Mouse (Mus musculus) liver, embryonic 13.5 days (tissue): ENCODE measurements around the gene Me1. TPM values are rescaled to one million over a fixed set of nuclear protein-coding genes. Genes with fewer than 3 reads are reported as not detected.

Experiments used
- ATAC-seq: fragments of 200-750 bp; cut with Nextera tagmentation; 2 replicates; pipeline ENCODE4 v1.8.0; 2017; ENCODE audit warnings: low read depth, mild to moderate bottlenecking, moderate number of reproducible peaks, moderate library complexity
- DNase-seq: peaks from one replicate; pipeline ENCODE4 v3.0.0; 2022
- H3K27ac ChIP-seq: fragments of 300-500 bp; sonication (generic); 2 replicates; pipeline ENCODE4 v1.5.1; 2015; ENCODE audit warnings: moderate library complexity, mild to moderate bottlenecking, inconsistent platforms
- H3K27me3 ChIP-seq: fragments of 300-500 bp; sonication (generic); 2 replicates; pipeline ENCODE4 v1.6.1; 2015; ENCODE audit warnings: mild to moderate bottlenecking, inconsistent platforms
- H3K36me3 ChIP-seq: fragments of 300-500 bp; sonication (generic); 2 replicates; pipeline ENCODE4 v1.6.1; 2015; ENCODE audit warnings: mild to moderate bottlenecking, inconsistent platforms
- H3K4me1 ChIP-seq: fragments of 300-500 bp; sonication (generic); replicated peaks from 2 replicates; pipeline ENCODE4 v1.6.1; 2015; ENCODE audit warnings: inconsistent platforms
- H3K4me2 ChIP-seq: fragments of 300-500 bp; sonication (generic); 2 replicates; pipeline ENCODE4 v1.6.1; 2015; ENCODE audit warnings: inconsistent platforms, mild to moderate bottlenecking, moderate library complexity
- H3K4me3 ChIP-seq: fragments of 300-500 bp; sonication (generic); replicated peaks from 2 replicates; pipeline ENCODE4 v1.5.1; 2015; ENCODE audit warnings: mild to moderate bottlenecking, inconsistent platforms
- H3K9ac ChIP-seq: fragments of 300-500 bp; sonication (generic); 2 replicates; pipeline ENCODE4 v1.6.1; 2015; ENCODE audit warnings: mild to moderate bottlenecking, inconsistent platforms
- H3K9me3 ChIP-seq: fragments of 300-500 bp; sonication (generic); replicated peaks from 2 replicates; pipeline ENCODE4 v1.6.1; 2016; ENCODE audit warnings: inconsistent platforms
- WGBS: fragments of 180-500 bp; shearing (Covaris S2); methylation state at CpG from one replicate; pipeline ENCODE4 v1.1.7; 2015; ENCODE audit not compliant: insufficient replicate concordance; 5-methylcytosine and 5-hydroxymethylcytosine counted together
- polyA plus RNA-seq: library from polyadenylated mRNA; unstranded; fragments of >200 nt; fragmentation: Nextera tagmentation; extraction: Ambion mirVana; gene quantifications from 2 replicates; pipeline ENCODE4 v1.2.1, GENCODE M21; 2015

Me1 gene
- polyA plus RNA-seq, 1 experiment from 2014 or later, result 4.3 TPM

DNA sequence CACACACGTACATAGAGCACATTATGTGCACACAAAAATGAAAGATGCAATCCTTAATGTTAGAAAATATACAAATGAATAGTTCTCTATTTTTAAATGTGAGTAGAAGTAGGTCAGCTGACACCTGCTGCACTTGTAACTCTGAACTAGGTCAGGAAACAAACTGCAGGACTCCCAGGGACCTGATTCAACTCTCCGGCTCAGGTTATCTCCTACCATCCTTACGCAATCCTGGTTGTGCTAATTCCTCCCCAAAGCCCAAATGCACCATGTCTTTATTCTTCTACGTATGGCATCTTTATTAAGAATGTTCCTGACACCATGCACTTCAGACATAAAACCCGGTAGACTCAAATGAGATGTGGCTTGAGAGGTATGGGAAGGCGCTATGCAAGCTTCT lies 15.3 kb downstream of the Me1 start:
- Histone ChIP-seq H3K4me1 (no peaks in the 10 kb centered on the region), H3K27ac (no peak overlapping the region), H3K27me3 (no peaks in the 10 kb centered on the region), H3K4me2 (no peak overlapping the region), H3K4me3 (no peak overlapping the region), H3K9me3 (no peaks in the 10 kb centered on the region), H3K36me3 (no peaks in the 10 kb centered on the region), H3K9ac (no peak overlapping the region)
- ATAC-seq, result no peak
- WGBS, result 73% methylated on average over 6 of the region's 6 CpGs
- DNase-seq, result no peak

DNA sequence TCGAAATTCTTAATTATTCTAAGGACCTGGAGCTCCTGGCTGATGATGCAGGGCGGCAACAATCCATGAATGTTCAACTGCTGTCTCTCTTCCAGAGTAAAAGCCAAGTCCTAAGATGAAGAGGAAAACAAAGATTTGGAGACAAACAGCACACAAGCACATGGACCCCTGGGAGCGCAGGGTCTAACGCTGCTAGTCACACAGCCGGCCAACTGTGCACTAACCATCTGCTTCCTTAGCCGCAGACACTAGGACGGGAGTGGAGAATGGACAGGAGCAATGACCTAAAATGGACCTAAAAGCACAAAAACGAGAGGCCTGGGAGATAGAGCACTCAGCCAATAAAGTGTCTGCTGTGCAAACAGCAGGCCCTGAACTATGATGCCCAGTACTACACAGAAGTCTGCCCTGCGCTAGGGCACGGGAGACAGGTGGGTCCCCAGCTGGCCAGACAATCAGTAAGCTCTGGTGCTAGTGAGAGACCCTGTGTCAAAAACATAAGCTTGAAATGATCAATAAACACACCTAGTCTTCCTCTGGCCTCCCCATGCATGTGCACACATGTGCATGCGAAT lies 15.8 kb downstream of the Me1 start:
- ATAC-seq (no peak), DNase-seq (no peak)
- no peak overlapping the region for H3K27ac ChIP-seq
- H3K27me3 ChIP-seq, result no peaks in the 10 kb centered on the region
- no peak overlapping the region for H3K4me3 ChIP-seq
- no peaks in the 10 kb centered on the region for H3K36me3 ChIP-seq
- H3K4me2 ChIP-seq, result no peak overlapping the region
- no peaks in the 10 kb centered on the region for H3K4me1 ChIP-seq
- no peaks in the 10 kb centered on the region for H3K9me3 ChIP-seq
- no peak overlapping the region for H3K9ac ChIP-seq
- WGBS, result 75% methylated on average over 11 of the region's 11 CpGs

DNA sequence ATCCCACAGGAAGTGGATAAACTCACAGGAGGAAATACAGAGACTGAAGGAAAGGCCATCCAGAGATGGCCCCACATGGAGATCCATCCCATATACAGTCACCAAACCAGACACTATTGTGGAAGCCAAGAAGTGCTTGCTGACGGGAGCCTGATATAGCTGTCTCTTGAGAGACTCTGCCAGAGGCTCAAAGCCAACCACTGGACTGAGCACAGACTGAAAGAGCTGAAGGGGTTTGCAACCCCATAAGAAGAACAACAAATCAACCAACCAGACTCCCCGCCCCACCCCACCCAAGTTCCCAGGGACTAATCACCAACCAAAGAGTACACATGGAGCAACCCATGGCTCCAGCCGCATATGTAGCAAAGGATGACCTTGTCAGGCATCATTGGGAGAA lies 19.5 kb downstream of the Me1 start:
- Histone ChIP-seq H3K27me3 (no peaks in the 10 kb centered on the region), H3K9ac (no peak overlapping the region), H3K9me3 (no peaks in the 10 kb centered on the region), H3K4me1 (no peaks in the 10 kb centered on the region), H3K36me3 (no peaks in the 10 kb centered on the region), H3K4me3 (no peak overlapping the region), H3K27ac (no peak overlapping the region), H3K4me2 (no peak overlapping the region)
- no peak for DNase-seq
- no peak for ATAC-seq
- WGBS, result 76% methylated on average over 3 of the region's 3 CpGs

DNA sequence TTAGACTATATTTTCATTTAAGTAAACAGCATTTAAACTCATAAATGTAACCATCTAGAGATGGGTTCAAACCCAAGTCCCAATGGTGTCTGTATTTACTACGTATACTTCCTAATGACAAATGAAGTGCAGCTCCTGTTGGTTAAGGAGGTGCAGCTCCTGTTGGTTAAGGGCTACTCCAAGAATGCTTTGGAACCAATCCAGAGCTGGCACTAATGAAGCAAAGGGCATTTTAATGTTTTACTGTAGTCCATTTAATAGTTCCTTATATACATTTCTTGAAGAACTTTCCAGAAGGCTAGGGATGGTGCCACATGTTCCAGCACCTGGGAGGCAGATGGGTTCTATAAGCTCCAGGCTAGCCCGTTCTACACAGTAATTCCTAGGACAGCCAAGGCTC lies 20.3 kb downstream of the Me1 start:
- 74% methylated on average over 2 of the region's 2 CpGs for WGBS
- Histone ChIP-seq H3K4me2 (no peak overlapping the region), H3K9ac (no peak overlapping the region), H3K4me3 (no peak overlapping the region), H3K4me1 (no peaks in the 10 kb centered on the region), H3K36me3 (no peaks in the 10 kb centered on the region), H3K9me3 (no peaks in the 10 kb centered on the region), H3K27ac (no peak overlapping the region), H3K27me3 (no peaks in the 10 kb centered on the region)
- no peak for ATAC-seq
- no peak for DNase-seq

DNA sequence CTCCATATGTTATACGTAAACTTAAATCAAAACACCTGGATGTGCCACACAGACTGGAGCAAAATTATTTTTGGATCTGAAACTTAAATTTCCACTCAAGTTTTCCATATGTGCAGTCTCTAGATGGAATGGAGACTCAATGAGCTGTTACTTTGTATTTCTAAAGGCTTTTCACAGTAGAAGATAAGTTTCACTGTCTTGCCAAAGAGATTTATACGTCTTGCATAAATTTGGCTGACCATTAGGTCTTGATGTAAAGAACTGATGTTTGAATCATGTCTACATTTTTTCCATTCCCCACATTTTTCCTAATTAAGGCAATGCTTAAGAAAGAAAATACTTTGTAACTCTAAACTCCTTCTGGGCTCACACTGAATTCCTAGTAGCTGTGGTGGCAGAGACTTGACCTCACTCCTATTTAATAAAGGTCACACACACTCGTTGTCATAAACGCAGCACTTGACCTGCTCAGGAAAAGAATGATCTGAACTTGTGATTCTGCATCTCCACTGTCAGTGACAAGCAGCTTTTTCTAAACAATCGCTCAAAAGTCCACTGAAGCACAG lies 22.8 kb downstream of the Me1 start:
- Histone ChIP-seq H3K4me3 (no peak overlapping the region), H3K4me1 (no peaks in the 10 kb centered on the region), H3K4me2 (no peak overlapping the region), H3K27ac (no peak overlapping the region), H3K9me3 (no peaks in the 10 kb centered on the region), H3K9ac (no peak overlapping the region), H3K27me3 (no peaks in the 10 kb centered on the region), H3K36me3 (no peaks in the 10 kb centered on the region)
- WGBS, result 66% methylated on average over 5 of the region's 5 CpGs
- no peak for DNase-seq
- no peak for ATAC-seq

DNA sequence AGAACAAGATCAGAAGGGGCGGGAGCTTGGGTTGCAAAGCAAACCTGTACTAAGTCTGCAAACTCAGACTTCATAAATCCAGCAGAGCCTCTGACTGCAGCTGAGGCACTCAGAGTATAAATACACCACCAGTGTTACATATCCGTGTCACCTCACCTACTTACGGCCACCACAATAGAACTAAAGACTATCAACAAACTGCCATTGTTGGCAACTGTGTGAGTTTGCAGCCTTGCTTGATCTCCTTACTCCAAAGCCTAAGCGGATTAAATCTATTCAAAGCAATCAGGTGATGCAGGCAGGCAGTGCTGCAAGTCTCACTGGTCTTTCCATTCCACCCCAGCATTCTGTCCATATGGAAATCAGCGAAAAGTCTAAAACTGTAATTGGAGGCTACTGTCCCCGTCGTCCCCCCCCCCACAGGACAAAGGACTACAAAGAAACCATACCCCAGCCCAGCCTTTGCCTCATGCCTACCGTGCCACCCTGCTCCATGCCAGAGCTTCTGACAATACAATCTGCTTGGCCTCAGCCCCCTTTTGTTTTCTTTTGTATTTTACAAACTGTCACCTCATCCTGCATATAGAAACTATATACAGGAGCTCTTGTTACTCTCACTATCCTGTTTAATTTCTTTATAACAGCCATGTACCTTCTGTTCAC lies 27.0 kb downstream of the Me1 start:
- no peaks in the 10 kb centered on the region for H3K4me1 ChIP-seq
- no peak overlapping the region for H3K27ac ChIP-seq
- DNase-seq, result no peak
- H3K27me3 ChIP-seq, result no peaks in the 10 kb centered on the region
- H3K9me3 ChIP-seq, result no peaks in the 10 kb centered on the region
- no peak overlapping the region for H3K4me2 ChIP-seq
- no peak overlapping the region for H3K4me3 ChIP-seq
- 53% methylated on average over 8 of the region's 8 CpGs for WGBS
- H3K9ac ChIP-seq, result no peak overlapping the region
- no peaks in the 10 kb centered on the region for H3K36me3 ChIP-seq
- no peak for ATAC-seq

DNA sequence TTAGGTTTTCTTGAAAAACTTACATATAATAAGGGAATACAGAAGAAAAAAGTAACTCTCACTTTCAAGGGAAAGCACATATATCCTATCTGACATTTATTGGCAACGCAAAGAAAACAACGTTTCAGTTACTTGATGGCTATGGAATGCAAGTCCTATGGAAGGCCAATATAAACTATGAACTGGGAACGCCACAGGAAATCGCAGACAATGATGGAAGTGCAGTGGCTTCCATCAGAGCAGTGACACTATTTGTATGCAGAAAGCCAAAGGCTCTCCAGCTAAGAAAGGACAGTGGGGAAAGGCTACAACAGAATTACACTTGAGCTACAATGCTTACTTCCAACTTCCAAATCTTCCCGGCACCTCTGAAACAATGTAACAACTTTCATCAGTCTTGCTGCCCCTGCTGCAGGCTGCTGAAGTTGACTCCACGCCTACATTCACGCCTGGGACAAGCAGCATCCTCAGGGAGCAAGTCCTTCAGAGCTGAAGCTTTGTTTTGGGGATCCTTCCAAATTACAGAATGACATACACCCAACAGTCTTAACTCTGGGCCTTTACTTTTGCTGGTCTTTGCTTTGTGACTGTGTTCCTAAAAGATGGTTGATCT lies 28.5 kb downstream of the Me1 start:
- 65% methylated on average over 7 of the region's 7 CpGs for WGBS
- H3K4me1 ChIP-seq, result no peaks in the 10 kb centered on the region
- no peak overlapping the region for H3K4me3 ChIP-seq
- no peak overlapping the region for H3K4me2 ChIP-seq
- H3K27ac ChIP-seq, result no peak overlapping the region
- no peaks in the 10 kb centered on the region for H3K36me3 ChIP-seq
- DNase-seq (no peak), ATAC-seq (no peak)
- no peaks in the 10 kb centered on the region for H3K9me3 ChIP-seq
- no peak overlapping the region for H3K9ac ChIP-seq
- H3K27me3 ChIP-seq, result no peaks in the 10 kb centered on the region

DNA sequence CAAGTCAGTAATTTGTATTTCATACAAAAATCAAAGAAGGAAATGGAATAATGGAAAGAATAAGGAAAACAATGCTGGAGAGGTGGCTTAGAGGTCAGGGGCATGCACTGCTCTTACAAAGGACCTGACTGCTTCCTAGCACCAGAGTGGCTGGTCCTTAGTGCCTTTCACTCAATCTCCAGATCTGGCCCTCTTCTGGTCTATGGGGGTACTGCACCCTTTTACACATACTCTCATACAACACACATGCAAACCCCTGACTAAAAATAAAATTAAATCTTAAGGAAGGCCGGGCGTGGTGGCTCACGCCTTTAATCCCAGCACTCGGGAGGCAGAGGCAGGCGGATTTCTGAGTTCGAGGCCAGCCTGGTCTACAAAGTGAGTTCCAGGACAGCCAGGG lies 34.1 kb downstream of the Me1 start:
- ATAC-seq (no peak), DNase-seq (no peak)
- Histone ChIP-seq H3K9me3 (no peaks in the 10 kb centered on the region), H3K36me3 (no peaks in the 10 kb centered on the region), H3K4me2 (no peak overlapping the region), H3K9ac (no peak overlapping the region), H3K27me3 (no peaks in the 10 kb centered on the region), H3K4me1 (no peaks in the 10 kb centered on the region), H3K4me3 (no peak overlapping the region), H3K27ac (no peak overlapping the region)
- 67% methylated on average over 6 of the region's 6 CpGs for WGBS

DNA sequence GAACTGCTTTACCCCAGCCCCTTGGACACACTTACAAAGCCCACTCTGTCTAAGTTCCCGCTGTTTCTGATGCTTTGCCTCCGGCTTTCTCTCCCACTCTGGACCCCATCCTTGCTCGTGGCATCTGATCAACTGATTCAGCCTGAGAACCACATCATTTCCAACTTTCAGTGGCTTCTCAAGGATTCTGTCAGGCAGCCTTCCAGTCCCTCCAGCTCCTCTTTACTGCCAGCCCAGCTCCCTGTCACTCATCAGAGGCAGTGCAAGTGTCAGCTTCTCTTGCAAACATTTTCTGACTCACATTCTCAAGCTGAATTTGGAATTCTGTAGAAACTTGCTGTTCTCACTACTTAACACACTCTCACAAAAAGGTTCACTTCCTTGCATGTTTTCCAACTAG lies 34.5 kb downstream of the Me1 start:
- Histone ChIP-seq H3K36me3 (no peaks in the 10 kb centered on the region), H3K4me1 (no peaks in the 10 kb centered on the region), H3K27ac (no peak overlapping the region), H3K4me2 (no peak overlapping the region), H3K9me3 (no peaks in the 10 kb centered on the region), H3K9ac (no peak overlapping the region), H3K27me3 (no peaks in the 10 kb centered on the region), H3K4me3 (no peak overlapping the region)
- 68% methylated on average over 3 of the region's 3 CpGs for WGBS
- no peak for DNase-seq
- no peak for ATAC-seq

DNA sequence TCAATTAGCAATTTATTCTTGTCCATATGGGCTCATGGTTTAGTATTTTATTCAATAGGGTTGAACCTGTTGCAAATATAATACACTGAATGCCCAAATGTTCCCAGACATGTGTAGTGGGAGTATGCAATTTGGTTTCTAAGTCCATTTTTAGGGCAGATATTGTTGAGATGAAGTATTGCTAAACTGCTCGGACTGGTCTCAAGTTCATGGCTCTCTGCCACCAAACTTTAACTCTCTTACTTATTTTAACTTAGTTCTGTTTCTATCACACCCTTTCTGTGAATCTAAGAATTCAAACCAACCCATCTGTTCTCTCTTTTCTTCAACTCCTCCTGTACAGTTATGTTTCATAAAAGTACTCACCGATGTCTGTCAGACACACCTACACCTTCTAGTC lies 35.4 kb downstream of the Me1 start:
- DNase-seq (no peak), ATAC-seq (no peak)
- H3K27ac ChIP-seq, result no peak overlapping the region
- H3K27me3 ChIP-seq, result no peaks in the 10 kb centered on the region
- H3K36me3 ChIP-seq, result no peaks in the 10 kb centered on the region
- H3K4me2 ChIP-seq, result no peak overlapping the region
- H3K4me1 ChIP-seq, result no peaks in the 10 kb centered on the region
- no peak overlapping the region for H3K9ac ChIP-seq
- 72% methylated on average over 2 of the region's 2 CpGs for WGBS
- no peak overlapping the region for H3K4me3 ChIP-seq
- no peaks in the 10 kb centered on the region for H3K9me3 ChIP-seq

DNA sequence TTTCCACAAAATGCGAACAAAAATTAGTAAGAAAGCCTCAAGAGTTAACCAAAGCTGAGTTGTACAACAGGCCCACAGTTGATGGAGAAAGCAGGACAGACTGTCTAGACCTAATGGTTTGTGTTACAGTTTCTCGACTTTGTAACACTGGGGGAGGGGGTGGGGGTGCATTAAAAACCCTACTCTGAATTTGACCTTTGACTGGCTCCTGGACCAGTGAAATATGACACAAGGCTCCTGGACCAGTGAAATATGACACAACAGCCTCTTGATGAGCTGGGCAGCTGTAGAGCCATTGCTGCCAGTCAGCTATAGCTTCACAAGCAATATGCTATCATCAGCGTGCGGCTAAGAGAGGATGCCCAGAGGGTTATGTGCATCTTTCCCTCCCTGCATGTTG lies 37.4 kb downstream of the Me1 start:
- no peak for ATAC-seq
- no peaks in the 10 kb centered on the region for H3K27me3 ChIP-seq
- H3K9me3 ChIP-seq, result no peaks in the 10 kb centered on the region
- H3K4me3 ChIP-seq, result no peak overlapping the region
- no peak for DNase-seq
- no peak overlapping the region for H3K27ac ChIP-seq
- no peaks in the 10 kb centered on the region for H3K4me1 ChIP-seq
- 77% methylated on average over 4 of the region's 4 CpGs for WGBS
- H3K4me2 ChIP-seq, result no peak overlapping the region
- H3K9ac ChIP-seq, result no peak overlapping the region
- no peaks in the 10 kb centered on the region for H3K36me3 ChIP-seq

DNA sequence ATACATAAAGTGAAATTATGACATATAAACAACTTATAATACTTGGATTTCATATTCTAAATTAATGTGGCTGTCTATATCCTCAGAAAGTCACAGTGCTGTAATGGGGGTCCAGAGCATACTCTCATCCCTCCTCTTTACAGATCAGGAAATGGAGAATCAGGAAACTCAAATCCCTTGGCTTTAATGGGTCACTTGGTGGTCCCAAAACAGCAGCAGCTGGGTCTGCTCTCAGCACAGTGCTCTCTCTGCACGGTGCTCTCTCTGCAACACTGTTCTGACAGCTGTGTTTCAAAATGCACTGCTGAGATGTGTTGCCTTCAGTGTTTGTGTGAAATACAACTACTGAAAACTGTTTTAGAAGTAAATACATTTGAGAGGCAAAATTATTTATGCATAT lies 43.6 kb downstream of the Me1 start:
- 53% methylated on average over 1 of the region's 1 CpGs for WGBS
- H3K4me2 ChIP-seq, result no peak overlapping the region
- no peak for DNase-seq

More for the DNA sequence above, 43.6 kb downstream of the Me1 start:
- H3K4me3 ChIP-seq, result no peak overlapping the region
- H3K27me3 ChIP-seq, result no peaks in the 10 kb centered on the region
- H3K27ac ChIP-seq, result no peak overlapping the region
- no peaks in the 10 kb centered on the region for H3K4me1 ChIP-seq
- no peak overlapping the region for H3K9ac ChIP-seq
- ATAC-seq, result no peak
- H3K9me3 ChIP-seq, result no peaks in the 10 kb centered on the region
- no peaks in the 10 kb centered on the region for H3K36me3 ChIP-seq
